Mouse (Mus musculus) right cerebral cortex, postnatal 36 days (tissue): ENCODE results near the gene Gm11756.
"Not testable (repeated sequence)": the region's sequence is repeated elsewhere in the genome, so short reads cannot be mapped to it uniquely, and the experiment has no call there.

Experiments used
- DNase-seq, 2 experiments: peaks; one replicate each; pipeline ENCODE4 v3.0.0; 2022; ENCODE audit warnings: low spot score in 2 of 2, mixed read lengths in 1 of 2

The Gm11756 gene

DNA sequence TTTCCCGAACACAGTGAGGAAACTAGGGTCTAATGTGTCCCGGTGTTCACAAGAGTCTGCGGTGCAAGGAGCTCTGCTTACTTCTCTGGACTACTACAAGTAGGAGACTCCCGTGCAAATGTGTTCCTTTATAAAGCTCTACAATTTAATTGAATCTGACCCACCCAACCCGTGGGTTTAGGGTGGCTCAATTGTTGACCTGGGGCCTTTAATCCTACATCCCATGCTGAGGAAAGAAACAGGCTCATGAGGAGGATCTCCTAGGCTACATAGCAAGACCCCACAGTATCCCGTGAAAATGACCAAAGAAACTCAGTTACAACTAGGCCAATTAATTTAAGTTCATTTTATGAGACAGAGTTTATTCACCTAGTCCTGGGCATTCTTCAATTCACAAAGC, at the start of gene Gm11756:
Gene Gm11756, minus strand, starts transcription at position 101 of the 400 bp plus-strand sequence.
- not testable (repeated sequence) for DNase-seq

DNA sequence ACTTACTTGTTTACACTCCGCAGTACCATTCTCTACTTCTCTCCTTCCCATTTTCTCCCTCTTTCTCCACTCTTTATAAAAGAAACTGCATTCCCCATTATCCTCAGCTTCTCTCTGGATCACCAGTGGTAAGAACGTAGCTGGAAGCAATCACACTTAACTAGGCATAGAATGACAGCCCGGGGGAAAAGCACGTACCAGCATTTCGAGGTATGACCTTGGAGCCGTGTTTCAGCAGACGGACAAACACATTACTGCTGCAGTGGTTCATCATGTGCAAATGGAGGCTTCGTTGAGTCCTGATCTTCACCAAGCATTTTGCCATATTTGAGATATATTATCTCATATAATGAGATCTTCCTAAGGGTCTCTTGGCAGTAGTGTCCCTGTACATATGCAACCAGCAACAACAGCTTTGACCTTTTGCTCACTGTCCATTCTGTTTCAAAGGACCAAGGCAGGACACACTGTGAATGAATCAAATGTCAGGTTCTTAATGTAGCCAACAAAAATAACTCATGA, 29.9 kb upstream of the Gm11756 start, which contains the start of gene 2310002L09Rik:
Gene 2310002L09Rik, minus strand, starts transcription at position 472 of the 522 bp plus-strand sequence.
- DNase-seq, result no peak

DNA sequence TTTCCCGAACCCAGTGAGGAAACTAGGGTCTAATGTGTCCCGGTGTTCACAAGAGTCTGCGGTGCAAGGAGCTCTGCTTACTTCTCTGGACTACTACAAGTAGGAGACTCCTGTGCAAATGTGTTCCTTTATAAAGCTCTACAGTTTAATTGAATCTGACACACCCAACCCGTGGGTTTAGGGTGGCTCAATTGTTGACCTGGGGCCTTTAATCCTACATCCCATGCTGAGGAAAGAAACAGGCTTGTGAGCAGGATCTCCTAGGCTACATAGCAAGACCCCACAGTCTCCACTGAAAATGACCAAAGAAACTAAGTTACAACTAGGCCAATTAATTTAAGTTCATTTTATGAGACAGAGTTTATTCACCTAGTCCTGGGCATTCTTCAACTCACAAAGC, 14.7 kb downstream of the Gm11756 start, which contains the start of gene Gm13871:
Gene Gm13871, minus strand, starts transcription at position 101 of the 400 bp plus-strand sequence.
- DNase-seq, result not testable (repeated sequence)

DNA sequence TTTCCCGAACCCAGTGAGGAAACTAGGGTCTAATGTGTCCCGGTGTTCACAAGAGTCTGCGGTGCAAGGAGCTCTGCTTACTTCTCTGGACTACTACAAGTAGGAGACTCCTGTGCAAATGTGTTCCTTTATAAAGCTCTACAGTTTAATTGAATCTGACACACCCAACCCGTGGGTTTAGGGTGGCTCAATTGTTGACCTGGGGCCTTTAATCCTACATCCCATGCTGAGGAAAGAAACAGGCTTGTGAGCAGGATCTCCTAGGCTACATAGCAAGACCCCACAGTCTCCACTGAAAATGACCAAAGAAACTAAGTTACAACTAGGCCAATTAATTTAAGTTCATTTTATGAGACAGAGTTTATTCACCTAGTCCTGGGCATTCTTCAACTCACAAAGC, 29.5 kb downstream of the Gm11756 start, which contains the start of gene Gm11757:
Gene Gm11757, minus strand, starts transcription at position 101 of the 400 bp plus-strand sequence.
- DNase-seq, result not testable (repeated sequence)

DNA sequence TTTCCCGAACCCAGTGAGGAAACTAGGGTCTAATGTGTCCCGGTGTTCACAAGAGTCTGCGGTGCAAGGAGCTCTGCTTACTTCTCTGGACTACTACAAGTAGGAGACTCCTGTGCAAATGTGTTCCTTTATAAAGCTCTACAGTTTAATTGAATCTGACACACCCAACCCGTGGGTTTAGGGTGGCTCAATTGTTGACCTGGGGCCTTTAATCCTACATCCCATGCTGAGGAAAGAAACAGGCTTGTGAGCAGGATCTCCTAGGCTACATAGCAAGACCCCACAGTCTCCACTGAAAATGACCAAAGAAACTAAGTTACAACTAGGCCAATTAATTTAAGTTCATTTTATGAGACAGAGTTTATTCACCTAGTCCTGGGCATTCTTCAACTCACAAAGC, 44.4 kb downstream of the Gm11756 start, which contains the start of gene Gm11758:
Gene Gm11758, minus strand, starts transcription at position 101 of the 400 bp plus-strand sequence.
- DNase-seq, result not testable (repeated sequence)
